Mouse (Mus musculus): Measurements from ENCODE around the gene Mbtd1.
"Not testable (repeated sequence)": the region's sequence is repeated elsewhere in the genome, so short reads cannot be mapped to it uniquely, and the experiment has no call there.

The Mbtd1 gene

DNA sequence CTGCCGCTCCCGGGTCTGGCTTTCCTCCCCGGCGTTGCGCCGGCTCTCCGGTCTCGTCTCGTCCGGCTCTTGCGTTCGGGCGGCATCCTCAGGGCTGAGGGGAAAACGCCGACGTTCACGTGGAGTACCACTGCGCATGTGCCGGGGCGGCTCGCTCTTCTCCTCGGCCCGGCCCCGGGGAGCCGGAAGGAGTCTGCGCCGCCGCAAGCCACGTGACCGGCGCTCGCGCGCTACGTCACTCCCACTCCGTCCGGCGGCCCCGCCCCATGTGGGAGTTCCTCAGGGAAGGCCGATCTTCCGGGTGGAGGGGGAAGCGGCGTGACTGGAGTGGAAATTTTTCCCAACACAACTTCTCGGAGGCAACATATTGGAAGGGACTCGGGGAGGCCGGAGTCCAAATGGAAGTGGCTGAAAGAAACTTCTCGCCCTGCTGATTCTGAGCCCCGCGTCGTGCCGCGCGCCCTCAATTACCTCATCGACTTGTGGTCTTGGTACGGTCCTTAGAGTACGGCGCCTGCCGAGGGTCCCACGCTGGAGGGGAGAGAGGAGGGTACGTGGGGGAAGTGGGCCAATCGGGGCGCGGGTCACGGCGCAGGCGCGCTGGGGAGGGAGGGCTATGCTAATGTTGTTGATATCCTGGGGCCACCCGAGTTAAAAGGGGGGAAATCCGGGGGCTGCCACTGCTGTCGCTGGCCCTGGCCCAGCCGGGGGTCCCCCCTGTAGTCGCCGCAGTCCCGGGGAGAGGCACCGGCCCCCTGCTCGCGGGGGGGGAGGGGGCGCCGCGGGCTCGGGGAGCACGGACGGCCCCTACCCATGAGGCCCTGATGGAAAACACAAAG is at the start of gene Mbtd1, which contains the start of gene Utp18:
Mbtd1 (plus strand) TSS at position 281 of the 839 bp plus-strand sequence.
Utp18 (minus strand) TSS at position 195 of the 839 bp plus-strand sequence.
- peak; percentile 98 for DNase-seq (ENCODE audit: low spot score in 2 of 2)

DNA sequence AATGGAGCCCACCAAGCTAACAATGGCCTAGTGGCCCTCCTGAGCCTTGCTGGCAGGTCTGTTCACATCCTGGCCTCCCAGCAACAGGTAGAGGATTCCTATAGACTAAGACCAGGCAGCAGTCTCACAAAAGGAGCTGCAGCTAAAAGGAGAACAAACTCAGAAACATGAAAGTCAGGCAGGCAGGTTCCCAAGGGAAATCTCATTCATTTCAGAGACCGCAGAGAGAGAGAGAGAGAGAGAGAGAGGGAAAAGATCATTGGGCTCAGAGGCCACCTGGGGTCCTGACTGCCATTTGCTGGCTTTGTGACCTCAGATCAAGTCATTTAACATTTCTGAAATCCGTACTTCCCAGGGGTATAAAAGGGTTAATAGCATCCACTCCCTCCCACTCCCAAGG is 38.3 kb upstream of the Mbtd1 start:
- no peak for DNase-seq (ENCODE audit: low spot score in 2 of 2)

DNA sequence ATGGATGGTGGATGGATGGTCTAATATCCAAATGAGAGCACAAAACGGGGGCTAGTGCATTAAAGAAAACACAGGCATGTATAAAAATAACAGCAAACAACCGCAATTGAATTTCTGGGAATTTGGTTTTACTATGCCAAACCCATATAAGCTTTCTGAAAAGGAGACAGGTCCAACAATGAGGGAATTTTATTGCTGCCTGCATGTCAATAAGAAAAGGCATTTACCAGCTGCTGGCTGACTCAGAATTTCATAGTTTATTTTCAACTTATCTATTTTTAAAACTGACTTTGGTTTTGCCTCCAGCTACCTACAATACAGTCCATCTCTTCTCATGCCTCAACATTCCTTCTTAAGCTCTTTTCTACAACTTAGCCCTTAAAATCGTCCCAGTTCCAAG is 33.1 kb upstream of the Mbtd1 start:
- DNase-seq (ENCODE audit: low spot score in 2 of 2), result no peak

DNA sequence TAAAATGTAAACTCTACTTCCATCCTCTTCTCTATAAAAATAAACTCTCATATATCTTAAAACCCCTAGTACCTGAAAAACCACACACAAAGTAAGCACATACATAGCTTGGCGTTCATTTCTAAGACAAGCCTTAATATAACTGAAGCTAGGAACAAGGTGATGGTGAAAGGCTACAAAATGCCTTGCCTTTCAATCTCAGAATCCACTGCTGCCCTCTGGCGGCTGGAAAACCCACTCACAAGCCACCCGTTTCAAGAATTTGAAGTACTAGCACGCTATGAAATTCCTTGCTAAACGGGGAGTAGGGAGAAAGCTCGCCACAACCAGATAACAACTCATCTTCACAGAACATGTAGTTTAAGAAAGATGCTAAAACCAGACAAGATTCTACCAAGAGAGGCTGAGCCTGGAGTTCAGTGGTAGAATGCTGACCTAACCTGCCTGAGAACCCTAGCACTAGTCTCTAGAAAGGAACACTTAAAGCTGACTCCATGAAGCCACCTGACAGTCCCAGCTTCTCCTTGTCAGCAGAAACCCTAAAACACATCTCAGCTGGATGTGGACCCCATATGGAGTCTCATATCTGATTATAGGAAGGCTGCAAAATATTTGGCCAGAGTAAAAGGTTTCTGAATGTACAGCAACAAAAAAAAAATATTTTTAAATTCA is 29.2 kb upstream of the Mbtd1 start:
- DNase-seq (ENCODE audit: low spot score in 2 of 2), result peak; percentile 33 to 68

DNA sequence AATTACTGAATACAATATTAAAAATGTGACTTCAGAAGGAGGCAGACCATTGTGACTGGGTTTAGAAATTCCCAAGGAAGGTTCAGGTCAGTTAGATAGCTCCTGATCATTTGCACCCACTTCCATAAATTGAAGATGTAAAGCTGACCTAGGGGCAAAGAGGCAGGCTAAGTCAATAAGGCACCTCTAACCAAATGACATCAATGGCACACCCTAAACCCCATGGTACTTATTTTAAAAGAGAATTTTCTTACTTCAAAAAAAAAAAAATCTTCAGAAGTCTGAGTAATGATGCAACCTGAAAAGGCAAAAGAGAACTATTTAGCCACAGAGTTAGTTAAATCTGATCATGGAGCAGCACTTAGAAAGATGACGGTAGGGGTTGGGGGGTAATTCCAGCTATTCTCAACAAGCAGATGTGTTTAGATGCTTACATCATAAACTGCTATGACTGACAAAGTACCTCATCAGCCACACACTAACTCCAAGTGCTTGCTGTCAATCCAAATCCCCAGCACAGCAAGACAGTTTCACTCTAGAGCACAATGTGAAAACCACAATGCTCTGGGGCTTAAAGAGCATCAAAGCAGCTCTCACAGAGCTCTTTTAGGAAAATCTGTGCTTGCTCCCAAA is 25.0 kb upstream of the Mbtd1 start:
- no peak for DNase-seq (ENCODE audit: low spot score in 2 of 2)

DNA sequence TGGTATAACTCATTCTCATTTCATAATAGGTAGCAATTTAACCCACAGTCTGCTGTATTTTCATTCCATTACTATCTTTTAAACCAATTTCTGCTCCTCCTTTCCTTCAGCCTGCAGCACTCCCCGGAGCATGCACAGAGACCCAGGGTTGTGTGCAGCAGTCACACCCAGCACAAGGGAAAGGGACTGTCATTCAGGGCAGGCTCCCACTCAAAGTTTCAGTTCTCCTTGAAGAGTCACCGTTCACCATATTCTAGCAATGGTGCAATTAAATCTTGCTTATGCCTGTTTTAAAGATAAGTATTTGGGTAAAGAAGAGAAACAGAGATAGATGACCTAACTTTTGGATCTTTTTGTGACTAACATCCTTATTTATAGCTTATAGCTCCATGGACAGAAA is 24.5 kb upstream of the Mbtd1 start:
- no peak for DNase-seq (ENCODE audit: low spot score in 2 of 2)

DNA sequence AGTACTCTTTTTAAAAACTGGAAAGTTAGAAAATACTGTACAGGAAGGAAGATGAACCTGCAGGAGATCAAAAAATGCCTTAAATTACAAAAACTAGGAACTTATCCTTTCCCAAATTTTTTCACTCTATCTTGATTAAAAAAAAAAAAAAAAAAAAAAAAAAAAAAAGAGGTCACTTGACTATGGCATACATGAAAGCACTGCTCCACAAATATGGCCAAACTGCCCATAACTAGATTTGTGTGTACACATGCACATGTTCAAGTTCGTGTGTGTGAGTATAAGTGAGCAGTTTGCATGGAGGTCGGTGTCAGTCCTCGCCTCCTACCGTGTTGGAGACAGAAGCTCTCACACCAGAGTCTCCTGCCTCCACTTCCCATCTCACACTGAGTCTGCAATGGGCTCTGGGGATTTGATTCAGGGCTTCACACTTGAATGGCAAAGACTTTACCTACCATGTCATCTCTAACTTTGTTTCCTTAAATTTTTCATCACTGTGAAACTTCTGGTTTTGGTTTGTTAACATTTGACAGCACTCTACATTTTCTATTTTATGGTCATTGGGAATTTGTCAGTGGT is 23.5 kb upstream of the Mbtd1 start:
- DNase-seq (ENCODE audit: low spot score in 2 of 2), result no peak

DNA sequence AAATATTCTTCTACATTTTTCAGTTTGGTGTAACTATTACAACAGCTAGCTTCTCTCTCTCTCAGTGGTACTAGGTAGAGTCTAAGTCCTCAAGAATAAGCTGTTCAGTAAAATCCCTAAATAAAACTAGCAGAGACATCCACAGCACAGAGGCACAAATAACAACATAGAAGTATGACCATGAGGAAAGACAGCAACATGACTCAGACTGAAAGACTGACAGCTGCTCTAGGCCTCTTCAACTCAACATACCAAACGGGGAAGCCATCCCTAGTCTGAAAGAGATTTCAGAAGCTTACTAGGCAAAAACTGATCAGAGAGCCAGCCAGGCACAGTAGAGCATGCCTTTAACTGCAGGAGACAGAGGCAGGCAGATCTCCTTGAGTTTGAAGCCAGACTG is 23.0 kb upstream of the Mbtd1 start:
- DNase-seq (ENCODE audit: low spot score in 2 of 2), result no peak

DNA sequence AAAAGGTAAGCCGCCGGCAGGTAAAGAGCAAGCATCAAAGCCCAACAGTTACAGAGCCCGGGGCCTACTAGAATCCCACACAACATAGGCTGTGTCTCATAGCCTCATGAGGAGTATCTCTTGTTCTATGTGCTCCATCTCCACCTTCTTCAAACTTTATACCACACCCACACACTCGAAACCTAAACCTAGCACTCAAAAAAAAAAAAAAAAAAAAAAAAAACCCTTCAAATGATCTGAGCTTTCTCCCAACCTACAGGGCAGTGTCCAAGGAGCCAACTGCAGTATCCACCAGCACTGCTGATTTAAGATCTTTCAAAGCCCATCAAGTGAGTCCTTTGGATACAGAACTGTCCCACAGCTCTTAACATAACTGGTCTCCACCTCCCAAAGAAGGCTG is 1.6 kb upstream of the Mbtd1 start:
- no peak for DNase-seq (ENCODE audit: low spot score in 2 of 2)

DNA sequence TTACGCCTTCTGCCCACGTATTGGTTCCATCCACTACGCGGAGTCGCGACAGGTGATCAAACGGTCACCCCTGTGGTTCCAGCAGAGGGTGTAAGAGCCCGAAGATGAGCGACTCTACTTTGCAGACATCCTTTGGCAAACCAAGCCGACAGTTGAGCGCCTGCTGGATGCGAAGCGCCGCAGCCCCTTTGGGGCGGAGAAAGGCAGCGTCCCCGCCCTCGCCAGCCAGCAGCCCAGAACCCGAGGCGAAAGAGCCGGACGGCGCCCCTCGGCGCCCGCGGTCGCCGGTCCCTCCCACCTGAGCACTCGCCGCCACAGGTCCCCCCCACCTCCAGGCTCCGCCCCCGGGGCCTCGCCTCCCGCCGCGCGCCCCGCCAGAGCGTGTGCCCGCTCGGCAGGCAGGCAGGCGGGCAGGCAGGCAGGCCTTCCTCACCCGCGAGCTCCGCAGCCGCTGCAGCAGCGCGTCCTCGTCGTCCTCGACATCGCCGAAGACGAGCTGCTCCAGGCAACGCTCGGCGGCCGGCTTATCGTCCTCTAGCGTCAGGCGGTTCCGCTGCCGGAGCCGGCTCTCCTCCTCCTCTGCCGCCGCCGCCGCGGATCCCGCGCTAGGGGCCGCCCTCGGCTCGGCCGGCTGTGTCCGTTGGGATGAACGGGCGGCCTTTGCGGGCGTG is 616 bp upstream of the Mbtd1 start:
- DNase-seq (ENCODE audit: low spot score in 2 of 2), result peak; percentile 48 to 61

DNA sequence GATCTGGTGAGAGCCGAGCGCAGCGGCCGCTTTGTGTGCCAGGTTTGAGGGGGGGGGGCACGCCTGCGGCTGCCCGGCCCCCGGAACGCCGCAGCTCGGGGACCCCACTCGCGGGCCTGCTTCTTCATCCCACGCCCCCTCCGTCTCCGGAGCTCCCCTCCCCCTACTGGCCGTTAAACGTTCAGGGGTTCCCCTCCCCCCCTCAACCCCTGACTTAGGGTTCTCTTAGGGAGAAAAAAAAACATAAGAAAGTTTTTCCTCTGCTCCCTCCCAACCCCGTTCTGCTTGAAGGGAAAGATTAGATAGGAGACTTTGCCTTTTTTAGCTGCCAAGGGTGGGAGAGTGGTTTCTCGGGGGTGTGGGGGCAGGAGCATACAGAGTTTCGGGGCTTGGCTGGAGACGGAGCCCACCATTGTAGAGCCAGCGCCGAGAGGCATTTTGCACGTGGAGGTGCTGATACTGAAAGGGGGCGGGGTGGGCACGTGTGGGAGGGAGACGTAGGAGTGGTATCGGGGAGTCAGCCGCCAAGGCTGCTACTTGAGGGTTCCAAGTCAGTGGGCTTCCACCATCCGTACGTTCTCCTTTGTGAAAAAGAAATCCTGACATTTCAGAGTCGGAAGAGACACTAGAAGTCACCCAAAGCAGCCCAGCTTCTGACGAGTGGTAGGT is 893 bp downstream of the Mbtd1 start:
- DNase-seq (ENCODE audit: low spot score in 2 of 2), result no peak

DNA sequence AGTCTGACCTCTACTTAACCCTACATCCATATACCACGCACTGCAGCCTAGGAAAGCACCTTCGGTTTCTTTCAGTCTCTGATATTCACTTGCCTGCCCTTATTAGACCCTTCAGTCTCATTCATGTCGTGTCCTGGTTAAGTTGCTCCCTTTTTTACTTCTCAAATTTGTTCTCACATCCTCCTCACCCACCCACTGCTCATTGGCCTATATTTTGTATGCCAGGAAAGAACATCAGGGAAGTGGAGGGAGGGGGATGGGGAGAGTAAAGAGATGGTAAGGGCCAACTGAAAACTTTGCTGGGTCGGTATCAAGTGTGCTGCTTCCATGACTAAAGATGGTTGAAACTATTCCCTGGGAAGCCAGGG is 1.4 kb downstream of the Mbtd1 start:
- no peak for DNase-seq (ENCODE audit: low spot score in 2 of 2)

DNA sequence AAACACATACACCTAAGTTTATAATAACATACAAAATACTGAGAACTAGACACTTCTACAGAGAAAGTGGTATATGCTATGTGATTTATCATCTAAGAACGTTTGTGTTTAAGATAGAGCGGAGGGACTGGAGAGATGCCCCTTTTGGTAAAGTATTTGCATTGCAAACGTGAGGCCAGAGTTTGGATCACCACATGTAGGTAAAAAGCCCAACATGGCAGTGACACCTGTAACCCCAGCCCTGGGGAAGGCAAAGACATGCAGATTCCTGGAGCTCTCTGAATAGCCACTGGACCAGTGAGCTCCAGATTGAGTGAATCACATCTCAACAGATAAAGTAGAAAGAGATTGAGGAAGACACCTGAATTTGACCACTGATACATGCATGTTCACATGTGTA is 12.1 kb downstream of the Mbtd1 start:
- no peak for DNase-seq (ENCODE audit: low spot score in 2 of 2)

DNA sequence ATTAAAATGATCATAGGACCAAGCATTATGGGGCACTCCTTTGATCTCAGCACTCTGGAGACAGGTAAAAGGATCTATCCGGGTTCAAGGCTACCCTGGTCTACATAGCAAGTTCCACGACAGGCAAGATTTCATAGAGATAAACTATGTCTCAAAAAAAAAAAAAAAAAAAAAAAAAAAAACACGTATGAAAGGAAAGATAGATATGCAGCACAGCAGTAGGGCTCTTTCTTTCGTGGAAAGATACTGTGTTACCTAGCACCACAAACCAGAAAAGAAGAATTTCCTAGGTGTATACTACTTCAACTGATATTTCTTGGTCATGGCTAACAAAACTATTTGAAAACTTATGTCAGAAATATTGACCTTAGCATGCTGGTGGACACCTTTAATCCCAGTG is 21.2 kb downstream of the Mbtd1 start:
- no peak for DNase-seq (ENCODE audit: low spot score in 2 of 2)

DNA sequence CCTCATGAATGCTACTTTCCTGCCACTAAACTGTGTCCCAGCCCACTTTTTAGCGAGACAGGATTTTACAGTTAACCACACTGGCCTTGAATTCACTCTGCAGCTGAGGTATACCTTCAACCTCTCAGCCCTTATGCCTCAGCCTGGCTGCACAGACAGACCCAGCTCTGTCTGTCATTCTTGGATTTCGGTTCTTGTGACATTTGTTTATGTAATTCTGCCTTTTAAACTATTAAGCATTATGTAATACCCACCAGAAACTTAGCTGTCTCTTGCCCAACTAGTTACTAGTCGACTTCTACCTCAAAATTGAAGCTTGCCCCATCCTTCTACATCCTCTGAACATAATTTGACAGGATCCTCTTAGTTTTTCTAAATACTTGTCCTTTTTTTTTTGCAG is 22.2 kb downstream of the Mbtd1 start:
- no peak for DNase-seq (ENCODE audit: low spot score in 2 of 2)

DNA sequence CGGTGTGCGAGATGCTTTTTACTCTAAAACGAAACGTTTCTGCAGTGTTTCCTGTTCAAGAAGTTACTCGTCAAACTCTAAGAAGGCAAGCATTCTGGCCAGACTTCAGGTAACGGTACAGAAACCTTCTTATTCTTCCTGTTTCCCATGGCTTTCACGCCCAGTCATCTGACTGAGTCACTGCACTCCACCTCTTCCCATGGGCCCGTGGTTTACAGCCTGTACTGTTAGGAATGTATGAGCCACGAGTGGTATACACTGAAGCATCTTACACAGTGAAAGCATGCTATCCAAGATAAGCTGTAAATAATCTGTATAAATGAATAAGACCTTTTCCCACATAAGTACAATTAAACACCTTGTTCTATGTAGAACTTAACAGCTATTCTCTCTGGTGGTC is 23.2 kb downstream of the Mbtd1 start:
- DNase-seq (ENCODE audit: low spot score in 2 of 2), result no peak

DNA sequence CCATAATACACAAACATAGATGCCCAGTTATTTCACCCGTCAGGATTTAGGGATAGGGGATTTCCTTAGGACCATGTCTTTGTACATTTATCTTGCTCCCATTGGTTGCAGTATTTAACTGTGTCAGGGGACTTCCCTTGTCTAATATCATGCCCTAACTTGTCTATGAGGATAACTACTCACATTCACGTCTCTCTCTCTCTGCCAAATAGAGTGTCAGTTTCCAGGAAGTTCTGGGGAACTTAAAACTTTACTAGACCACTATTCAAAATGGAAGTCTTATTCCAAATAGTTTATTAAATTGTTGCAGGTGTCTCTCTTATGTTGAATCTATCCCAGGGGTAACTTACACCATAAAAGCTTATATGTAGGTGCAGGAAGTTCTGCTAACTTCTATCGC is 26.0 kb downstream of the Mbtd1 start:
- no peak for DNase-seq (ENCODE audit: low spot score in 2 of 2)

DNA sequence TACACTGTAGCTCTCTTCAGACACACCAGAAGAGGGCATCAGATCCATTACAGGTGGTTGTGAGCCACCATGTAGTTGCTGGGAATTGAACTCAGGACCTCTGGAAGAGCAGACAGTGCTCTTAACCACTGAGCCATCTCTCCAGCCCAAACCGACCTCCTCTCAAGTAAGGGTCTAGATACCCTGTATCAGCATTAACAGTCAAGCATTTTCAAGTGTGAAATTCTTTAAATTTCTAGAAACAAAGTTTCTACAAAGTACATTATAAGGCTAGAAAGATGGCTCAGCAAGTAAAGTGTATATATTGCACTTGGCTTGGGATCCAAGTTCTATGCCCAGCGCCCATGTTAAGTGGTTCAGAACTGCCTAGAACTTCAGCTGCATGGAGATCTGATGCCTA is 29.4 kb downstream of the Mbtd1 start:
- not testable (repeated sequence) for DNase-seq (ENCODE audit: low spot score in 2 of 2)

DNA sequence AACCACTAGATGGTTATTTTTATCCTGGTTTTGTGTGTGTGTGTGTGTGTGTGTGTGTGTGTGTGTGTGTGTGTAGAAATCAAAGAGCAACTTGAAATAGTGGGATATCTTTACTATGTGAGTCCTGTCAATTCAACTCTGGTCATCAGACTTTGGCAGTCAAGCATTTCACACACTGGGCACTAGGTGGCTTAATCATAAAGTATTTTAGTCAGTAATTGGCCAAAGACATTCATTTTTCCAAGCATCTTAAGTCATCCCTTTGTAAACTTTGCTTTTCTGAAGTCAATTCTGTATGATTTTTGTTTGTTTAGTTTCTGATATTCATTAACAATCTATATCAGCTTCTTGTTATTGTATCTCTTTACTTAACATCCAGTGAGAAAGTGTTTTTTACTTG is 43.5 kb downstream of the Mbtd1 start:
- no peak for DNase-seq (ENCODE audit: low spot score in 2 of 2)

DNA sequence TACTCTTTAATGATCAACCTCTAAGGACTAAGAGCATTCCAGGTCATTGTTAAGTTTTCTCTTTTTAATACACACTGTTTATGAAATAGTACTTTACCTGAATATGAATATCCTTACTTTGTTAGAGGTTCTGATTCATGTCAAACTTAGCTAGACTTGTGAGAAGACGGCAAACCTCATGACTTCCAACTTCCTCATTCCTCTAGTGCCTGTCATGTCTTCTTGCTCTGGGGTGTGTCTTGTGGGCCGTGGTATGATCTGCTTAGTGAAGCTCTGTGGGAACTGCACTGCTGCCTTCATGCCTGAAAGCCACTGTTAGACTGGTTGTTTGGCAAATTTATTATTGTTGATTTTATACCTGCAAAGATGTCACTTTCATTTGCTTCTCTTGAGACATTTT is 55.3 kb downstream of the Mbtd1 start:
- DNase-seq (ENCODE audit: low spot score in 2 of 2), result no peak

DNA sequence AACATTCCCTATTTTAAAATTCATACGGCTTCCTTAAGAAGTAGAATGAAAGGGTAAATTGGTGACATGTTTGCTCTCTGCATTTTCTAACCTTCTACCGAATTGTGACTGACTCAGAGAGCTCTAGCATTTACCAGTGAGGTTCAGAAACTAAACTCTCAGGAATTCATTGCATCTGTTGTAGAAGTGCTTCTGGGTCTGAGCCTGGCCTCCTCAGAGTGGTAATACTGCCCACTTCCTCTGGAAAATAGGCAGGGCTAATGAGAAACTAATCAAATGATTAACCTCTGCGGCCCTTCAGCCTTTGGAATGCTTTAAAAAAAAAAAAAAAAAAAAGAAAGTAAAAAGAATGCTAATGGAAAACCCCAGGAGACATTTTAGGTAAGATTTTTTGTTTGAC is 59.3 kb downstream of the Mbtd1 start:
- no peak for DNase-seq (ENCODE audit: low spot score in 2 of 2)

All from urinary bladder, adult 18-20 months (tissue).